Mouse (Mus musculus) CH12.LX (cell line): ENCODE results near the gene Pwwp2b. TPM values are rescaled to one million over a fixed set of nuclear protein-coding genes. Genes with fewer than 3 reads are reported as not detected.

ENCODE experiments used
- DNase-seq: peaks from one replicate; pipeline ENCODE4 v3.0.0-alpha.2; 2013; ENCODE audit errors: extremely low read depth
- H3K27ac ChIP-seq: 2 replicates; pipeline ENCODE4 v1.5.1; 2012; ENCODE audit warnings: low read depth, mild to moderate bottlenecking, control low read depth, moderate library complexity; ENCODE audit not compliant: insufficient read depth
- H3K27me3 ChIP-seq: replicated peaks from 2 replicates; pipeline ENCODE3; 2012; ENCODE audit warnings: inconsistent platforms
- H3K36me3 ChIP-seq, 2 experiments: replicated peaks in 1 of 2; 2 replicates each; pipeline versions ENCODE3 to v1.6.1; 2012; ENCODE audit warnings: inconsistent platforms in 1 of 2, low read length in 1 of 2, mild to moderate bottlenecking in 1 of 2, mixed read lengths in 1 of 2, moderate library complexity in 1 of 2; ENCODE audit not compliant: control insufficient read depth in 1 of 2, insufficient read depth in 1 of 2
- H3K4me1 ChIP-seq, 2 experiments: 2 replicates each; pipeline ENCODE4 v1.6.1; 2012; ENCODE audit warnings: inconsistent platforms in 1 of 2, moderate library complexity in 1 of 2; ENCODE audit not compliant: insufficient read depth in 2 of 2, control insufficient read depth in 1 of 2
- H3K4me2 ChIP-seq: 2 replicates; pipeline ENCODE4 v1.6.1; 2012; ENCODE audit warnings: low read depth, mild to moderate bottlenecking, control low read depth; ENCODE audit not compliant: poor library complexity, insufficient read depth, severe bottlenecking
- H3K4me3 ChIP-seq, 3 experiments: fragments of 150-350 bp in 1 of 3; sonication (generic) in 1 of 3; replicated peaks in 1 of 3; 2 replicates each; pipeline versions ENCODE3 to v1.5.1; 2011 to 2012; ENCODE audit warnings: low read depth in 2 of 3, low read length in 2 of 3, mild to moderate bottlenecking in 2 of 3, moderate library complexity in 2 of 3, control low read depth in 1 of 3, improper control_type of control experiment in 1 of 3, inconsistent platforms in 1 of 3, mixed read lengths in 1 of 3; ENCODE audit not compliant: poor library complexity in 1 of 3
- H3K79me2 ChIP-seq: replicated peaks from 2 replicates; pipeline ENCODE4 v1.6.1; 2012; ENCODE audit warnings: mild to moderate bottlenecking, moderate library complexity; ENCODE audit not compliant: control insufficient read depth, poor library complexity, insufficient read depth, severe bottlenecking; ENCODE audit errors: extremely low read depth
- H3K9ac ChIP-seq: 2 replicates; pipeline ENCODE4 v1.6.1; 2012; ENCODE audit warnings: low read depth, mild to moderate bottlenecking, control low read depth, moderate library complexity; ENCODE audit not compliant: insufficient read depth
- H3K9me3 ChIP-seq: replicated peaks from 2 replicates; pipeline ENCODE3; 2012; ENCODE audit warnings: low read length, inconsistent platforms, mixed read lengths
- BHLHE40 ChIP-seq: IDR thresholded peaks from 2 replicates; pipeline ENCODE4 v1.6.1; 2011; ENCODE audit warnings: mild to moderate bottlenecking, low read depth, low read length, improper control_type of control experiment
- CHD2 ChIP-seq: IDR thresholded peaks from 2 replicates; pipeline ENCODE4 v1.6.1; 2011; ENCODE audit warnings: low read length, improper control_type of control experiment
- CTCF ChIP-seq, 2 experiments: IDR thresholded peaks in 1 of 2; conservative IDR thresholded peaks in 1 of 2; 2 replicates each; pipeline ENCODE4 v1.5.1; 2011 to 2012; ENCODE audit warnings: low read depth in 2 of 2, low read length in 2 of 2, improper control_type of control experiment in 1 of 2, inconsistent platforms in 1 of 2, mild to moderate bottlenecking in 1 of 2, moderate library complexity in 1 of 2
- EP300 ChIP-seq: IDR thresholded peaks from 2 replicates; pipeline ENCODE4 v1.6.1; 2011; ENCODE audit warnings: low read length, improper control_type of control experiment
- ETS1 ChIP-seq: conservative IDR thresholded peaks from 2 replicates; pipeline ENCODE4 v1.6.1; 2012; ENCODE audit warnings: low read depth, mild to moderate bottlenecking, inconsistent platforms, low read length, improper control_type of control experiment, moderate library complexity
- GABPA ChIP-seq: IDR thresholded peaks from 2 replicates; pipeline ENCODE4 v1.6.1; 2012; ENCODE audit warnings: low read depth, low read length, improper control_type of control experiment, inconsistent platforms; ENCODE audit not compliant: insufficient replicate concordance
- HCFC1 ChIP-seq: IDR thresholded peaks from 2 replicates; pipeline ENCODE4 v1.6.1; 2012; ENCODE audit warnings: low read depth, mild to moderate bottlenecking, inconsistent platforms, low read length, improper control_type of control experiment
- IRF4 ChIP-seq: IDR thresholded peaks from 2 replicates; pipeline ENCODE4 v1.6.1; 2014; ENCODE audit warnings: low read depth, mild to moderate bottlenecking, inconsistent platforms, low read length, improper control_type of control experiment
- JUN ChIP-seq: IDR thresholded peaks from 2 replicates; pipeline ENCODE4 v1.6.1; 2011; ENCODE audit warnings: low read depth, mild to moderate bottlenecking, low read length, improper control_type of control experiment, moderate library complexity; ENCODE audit not compliant: insufficient read depth
- JUND ChIP-seq: conservative IDR thresholded peaks from 2 replicates; pipeline ENCODE4 v1.6.1; 2011; ENCODE audit warnings: low read depth, low read length, improper control_type of control experiment
- MAFK ChIP-seq: IDR thresholded peaks from 2 replicates; pipeline ENCODE4 v1.6.1; 2011; ENCODE audit warnings: low read length, improper control_type of control experiment; ENCODE audit not compliant: insufficient replicate concordance
- NELFE ChIP-seq: IDR thresholded peaks from 2 replicates; pipeline ENCODE4 v1.6.1; 2011; ENCODE audit warnings: low read depth, low read length, improper control_type of control experiment
- POLR2AphosphoS2 ChIP-seq: IDR thresholded peaks from 2 replicates; pipeline ENCODE4 v1.6.1; 2011; ENCODE audit warnings: low read depth, low read length, improper control_type of control experiment
- RCOR1 ChIP-seq: conservative IDR thresholded peaks from 2 replicates; pipeline ENCODE4 v1.6.1; 2012; ENCODE audit warnings: low read depth, mild to moderate bottlenecking, inconsistent platforms, low read length, improper control_type of control experiment
- USF2 ChIP-seq: conservative IDR thresholded peaks from 2 replicates; pipeline ENCODE4 v1.6.1; 2011; ENCODE audit warnings: low read depth, low read length, improper control_type of control experiment
- ZC3H11A ChIP-seq: IDR thresholded peaks from 2 replicates; pipeline ENCODE4 v1.6.1; 2012; ENCODE audit warnings: low read depth, mild to moderate bottlenecking, inconsistent platforms, low read length, improper control_type of control experiment
- dilution Hi-C: fragments of 300-500 bp; cut with MboI; formaldehyde crosslinking; loops from 2 replicates; pipeline ENCODE4 v1.14.3; 2020; ENCODE audit warnings: low sequenced_read_pairs; ENCODE audit not compliant: extremely low pct_unique_long_range_greater_than_20kb, extremely low pct_ligation_motif_present
- in situ Hi-C: fragments of 300-500 bp; cut with MboI; formaldehyde crosslinking; loops from 3 replicates; pipeline ENCODE4 v1.14.3; 2019; ENCODE audit warnings: low sequenced_read_pairs, low pct_ligation_motif_present, low pct_unique_long_range_greater_than_20kb, mixed read lengths
- polyA plus RNA-seq: library from polyadenylated mRNA; unstranded; fragments of >175 nt; gene quantifications from 2 replicates; pipeline ENCODE4 v1.2.1, GENCODE M21; 2012; ENCODE audit warnings: low read depth; ENCODE audit not compliant: insufficient read length
- total RNA-seq, 2 experiments: library from RNA; depleted of rRNA; stranded (reverse); fragments of 300-350 nt in 1 of 2; fragments of >200 nt in 1 of 2; gene quantifications; 2 replicates each; pipeline ENCODE4 v1.2.3; 2012 to 2014

Pwwp2b gene
- total and polyA plus RNA-seq, 3 experiments = 0.08 TPM; not detected in 2

GRCm38 (mm10) chr7:139224070-139224469, 24.2 kb upstream of the Pwwp2b start:
- no peak for DNase-seq
- dilution Hi-C loops = no loop called here
- no peak overlapping the region for H3K9ac ChIP-seq
- TF ChIP-seq JUND (no peak), IRF4 (no peak), BHLHE40 (no peak), ETS1 (no peak), CTCF (conservative IDR thresholded peaks at IDR 0.05 in 1 of 2, IDR thresholded peaks at IDR 0.05 in 1 of 2; ENCODE audit: low read depth in 2 of 2, low read length in 2 of 2) (no peak), CHD2 (no peak), RCOR1 (no peak), JUN (no peak), GABPA (no peak), POLR2AphosphoS2 (no peak), HCFC1 (no peak), USF2 (no peak), ZC3H11A (no peak)
- peaks cover 93% of the 10 kb centered on the region for H3K27me3 ChIP-seq
- no peak overlapping the region for H3K27ac ChIP-seq
- H3K36me3 ChIP-seq = no peaks in the 10 kb centered on the region
- H3K4me3 ChIP-seq = no peak overlapping the region
- no peaks in the 10 kb centered on the region for H3K79me2 ChIP-seq
- in situ Hi-C loops = no loop called here
- H3K9me3 ChIP-seq = no peaks in the 10 kb centered on the region
- no peak overlapping the region for H3K4me2 ChIP-seq
- no peaks in the 10 kb centered on the region for H3K4me1 ChIP-seq

- Histone ChIP-seq H3K27ac (no peak overlapping the region), H3K79me2 (no peaks in the 10 kb centered on the region), H3K9me3 (no peaks in the 10 kb centered on the region), H3K4me2 (no peak overlapping the region), H3K4me3 (no peak overlapping the region), H3K9ac (no peak overlapping the region), H3K36me3 (no peaks in the 10 kb centered on the region), H3K27me3 (peaks cover 93% of the 10 kb centered on the region), H3K4me1 (no peaks in the 10 kb centered on the region)
- dilution Hi-C loops = no loop called here
- DNase-seq = no peak
- no peak for TF ChIP-seq NELFE
- no peak for TF ChIP-seq EP300
- TF ChIP-seq MAFK = no peak
- in situ Hi-C loops = loop anchor here (5.0 kb wide), 1 partner anchor 253 kb away; no protein-coding TSS in a partner anchor
These were observed 23.6 kb upstream of the Pwwp2b start for GRCm38 (mm10) chr7:139224725-139225124.
